Mouse (Mus musculus) liver, postnatal 0 days (tissue): ENCODE results near the gene Idua.

Experiments used
- CTCF ChIP-seq: sonication (generic); IDR thresholded peaks from 2 replicates; pipeline ENCODE4 v1.5.1; 2016; ENCODE audit warnings: antibody characterized with exemption, low read depth
- EP300 ChIP-seq: IDR thresholded peaks from 2 replicates; pipeline ENCODE4 v1.6.1; 2016; ENCODE audit warnings: antibody characterized with exemption, low read depth, mild to moderate bottlenecking

GRCm38 (mm10) chr5:108718051-108718450 lies 57.9 kb downstream of the Idua start:
- TF ChIP-seq CTCF (no peak), EP300 (no peak)
